Mouse (Mus musculus): ENCODE results near the gene Hacl1.

Gene Hacl1

DNA sequence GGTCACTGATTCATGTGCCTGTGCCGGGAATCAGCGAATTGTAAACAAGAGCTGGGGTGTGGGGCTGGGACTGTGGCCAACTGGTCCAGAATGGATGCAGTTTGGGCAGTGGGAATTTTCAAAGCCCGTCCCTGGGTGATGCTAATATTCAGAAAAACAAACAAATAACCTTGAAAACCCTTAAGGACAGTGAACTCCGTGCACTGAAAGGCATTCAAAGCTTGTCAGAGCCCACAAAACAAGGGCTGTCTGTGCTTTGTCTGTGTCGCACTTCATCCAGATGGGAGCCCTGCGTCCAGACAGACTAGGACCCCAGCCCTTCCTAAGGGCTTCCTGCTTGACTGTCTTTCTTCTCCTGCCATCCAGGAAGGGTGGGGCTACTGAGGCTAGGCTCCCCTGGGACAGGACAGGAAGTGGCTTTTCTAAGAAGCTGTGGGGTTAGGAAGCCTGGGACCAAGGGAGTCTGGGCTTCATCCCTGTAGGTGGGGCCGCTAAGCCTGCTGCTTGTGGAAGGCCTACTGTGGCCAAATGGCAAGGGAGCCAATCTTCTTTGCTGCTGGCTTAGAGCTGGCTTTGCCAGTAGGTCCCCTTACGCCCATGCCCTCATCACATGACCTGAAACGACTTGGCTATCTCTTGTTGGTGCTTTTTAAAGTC lies 21.6 kb upstream of the Hacl1 start:
- peak in 1 of 2 experiments; percentile 28 for DNase-seq (ENCODE audit: low spot score in 2 of 2)

DNA sequence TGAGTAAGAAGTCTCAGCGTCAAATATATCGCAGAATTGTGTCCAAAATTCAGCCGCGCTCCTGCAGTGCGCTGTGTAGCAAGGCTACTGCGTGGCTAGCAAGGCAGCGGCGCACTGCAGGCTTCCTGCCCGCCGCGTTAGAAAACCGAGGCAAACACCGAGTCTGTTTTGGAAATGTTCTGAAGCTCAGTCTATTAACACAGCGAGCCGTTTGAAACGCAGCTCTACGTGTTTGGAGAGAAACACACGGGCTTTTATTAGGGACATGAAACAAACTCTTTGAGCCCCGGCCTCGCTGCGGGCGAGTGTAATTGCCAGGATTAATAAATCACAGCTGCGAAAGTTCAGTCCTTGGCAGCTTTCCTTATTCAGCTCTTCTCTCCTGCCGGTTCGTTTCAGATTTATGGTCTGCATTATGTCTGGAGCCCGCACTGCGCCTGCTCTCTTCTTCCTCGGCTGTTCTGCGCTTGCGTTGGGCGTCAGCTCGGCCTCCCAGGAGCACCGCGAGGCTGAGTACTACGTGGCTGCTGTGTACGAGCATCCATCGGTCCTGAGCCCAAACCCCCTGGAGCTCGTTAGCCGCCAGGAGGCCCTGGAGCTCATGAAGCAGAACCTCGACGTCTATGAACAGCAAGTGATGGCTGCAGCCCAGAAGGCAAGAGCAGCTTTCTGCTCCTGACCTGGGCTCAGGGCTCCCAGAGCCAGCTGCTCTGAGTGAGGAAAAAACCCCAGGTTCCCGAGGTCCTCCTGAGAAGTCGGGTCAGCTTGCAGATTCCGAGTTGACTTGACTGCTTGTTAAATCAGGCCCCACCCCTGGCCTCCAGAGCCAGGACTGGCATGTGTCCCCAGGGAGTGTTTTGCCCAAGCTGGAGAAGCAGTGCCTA lies 20.8 kb upstream of the Hacl1 start:
- DNase-seq (ENCODE audit: low spot score in 2 of 2), result peak; percentile 50 to 73

DNA sequence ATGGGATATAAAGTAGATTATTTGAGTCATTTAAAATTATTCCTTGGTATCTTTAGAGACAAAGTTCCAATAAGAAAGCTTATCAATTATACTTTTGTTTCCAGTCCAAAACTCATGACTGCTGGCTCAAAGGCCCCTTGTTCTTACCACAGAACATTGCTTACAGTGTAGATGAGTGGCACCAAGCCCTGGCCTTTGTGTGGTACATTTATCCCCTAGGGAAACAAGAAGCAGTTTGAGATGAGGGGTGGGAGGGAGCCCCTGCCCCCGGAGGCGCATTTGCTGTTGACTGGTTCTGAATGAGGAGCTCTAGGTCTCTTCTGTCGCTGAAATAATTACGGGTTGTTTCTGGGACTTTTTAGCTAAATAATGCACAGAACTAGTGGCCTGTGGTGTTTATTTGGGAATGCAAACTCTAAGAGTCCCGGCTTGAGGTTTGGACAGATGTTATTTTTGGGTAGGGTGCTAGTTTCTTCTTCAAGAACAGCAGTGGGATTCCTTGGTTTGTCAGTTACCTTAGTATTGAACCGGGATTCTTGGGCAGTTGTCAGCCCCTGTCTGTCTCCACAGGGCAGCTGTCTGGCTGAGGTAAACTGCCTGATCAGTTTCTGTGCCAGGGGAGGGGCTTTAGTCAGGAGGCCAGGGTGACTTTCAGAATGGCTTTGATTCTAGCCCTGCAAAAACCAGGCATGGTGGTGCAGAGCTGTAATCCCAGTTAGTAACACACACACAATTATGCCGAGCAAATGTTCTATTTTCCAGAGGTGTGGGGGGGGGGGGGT lies 19.4 kb upstream of the Hacl1 start:
- DNase-seq (ENCODE audit: low spot score in 2 of 2), result no peak

DNA sequence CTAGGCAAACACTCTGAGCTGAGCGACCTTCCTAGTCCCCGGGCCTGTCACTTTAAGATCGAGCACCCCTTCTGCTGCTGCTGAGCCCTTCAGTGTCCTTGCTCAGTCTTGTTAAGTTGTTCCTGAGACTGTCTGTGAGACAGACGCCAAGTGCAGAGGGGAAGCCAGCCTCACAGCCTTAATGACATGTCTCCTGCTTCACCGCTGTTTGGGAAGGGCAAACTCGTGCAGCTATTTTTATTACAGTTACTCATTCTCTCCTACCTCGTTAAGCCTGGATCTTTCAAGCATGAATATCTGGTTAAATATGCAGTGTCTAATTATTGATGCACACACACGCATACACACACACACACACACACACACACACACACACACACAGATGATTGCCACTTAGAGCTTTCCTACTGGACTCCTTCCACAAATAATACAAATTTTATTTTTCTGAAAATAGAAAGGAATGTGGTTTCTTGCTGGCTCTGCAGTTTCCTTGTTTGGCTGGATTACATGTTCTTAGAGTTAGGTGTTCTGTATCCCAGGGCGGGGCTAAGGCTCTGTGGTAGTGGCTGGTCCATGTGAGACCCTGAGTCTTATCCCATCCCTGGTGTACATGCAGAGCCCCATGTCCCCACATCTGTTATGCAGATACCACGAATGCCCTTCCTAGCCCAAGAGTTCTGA lies 18.6 kb upstream of the Hacl1 start:
- no peak for DNase-seq (ENCODE audit: low spot score in 2 of 2)

GRCm38 (mm10) chr14:31658126-31658680 lies 17.1 kb upstream of the Hacl1 start:
- DNase-seq (ENCODE audit: low spot score in 2 of 2), result no peak

- DNase-seq (ENCODE audit: low spot score in 2 of 2), result peak; percentile 56 to 77
Observed at GRCm38 (mm10) chr14:31656857-31657645, 16.0 kb upstream of the Hacl1 start.

DNA sequence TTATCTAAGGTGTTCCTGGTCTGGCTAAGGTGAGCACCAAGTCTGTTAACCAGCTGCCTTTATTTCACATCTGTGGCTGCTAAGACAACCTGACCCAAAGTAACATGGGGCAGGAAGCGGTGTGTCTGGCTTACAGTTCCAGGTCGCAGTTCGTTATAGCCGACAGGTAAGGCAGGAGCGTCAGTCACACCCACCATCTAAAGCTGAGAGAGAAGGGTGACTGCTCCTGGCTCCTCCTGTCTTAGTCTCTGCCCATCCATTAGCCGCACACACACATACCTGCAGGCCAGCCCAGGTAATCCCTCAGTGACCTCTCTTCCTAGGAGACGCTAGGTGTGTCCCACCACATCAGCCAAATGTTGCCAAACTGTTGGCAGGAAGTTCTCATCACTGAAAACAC lies 15.3 kb upstream of the Hacl1 start:
- DNase-seq (ENCODE audit: low spot score in 2 of 2), result no peak

DNA sequence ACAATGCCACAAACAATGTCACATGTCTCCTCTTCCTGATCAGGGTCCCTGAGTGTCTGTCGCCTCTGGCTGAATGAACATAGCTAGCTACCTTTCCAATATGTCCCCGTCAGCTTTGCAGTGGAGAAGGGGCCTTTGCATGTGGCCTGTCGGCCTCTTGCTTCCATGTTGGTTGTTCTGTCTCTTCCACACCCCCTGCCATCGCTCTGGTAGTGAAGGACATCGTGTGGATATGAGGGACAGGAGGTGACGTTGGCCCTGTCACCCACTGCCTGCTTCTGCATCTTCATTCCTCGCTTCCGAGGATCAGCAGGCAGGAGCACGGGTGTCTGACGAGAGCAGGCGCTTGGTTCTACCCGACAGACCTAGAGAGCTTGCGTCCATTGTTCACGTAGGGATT lies 14.3 kb upstream of the Hacl1 start:
- no peak for DNase-seq (ENCODE audit: low spot score in 2 of 2)

GRCm38 (mm10) chr14:31654816-31655215 lies 13.7 kb upstream of the Hacl1 start:
- DNase-seq (ENCODE audit: low spot score in 2 of 2), result no peak

- no peak for DNase-seq (ENCODE audit: low spot score in 2 of 2)
Observed at GRCm38 (mm10) chr14:31653101-31653875, 12.2 kb upstream of the Hacl1 start.

DNA sequence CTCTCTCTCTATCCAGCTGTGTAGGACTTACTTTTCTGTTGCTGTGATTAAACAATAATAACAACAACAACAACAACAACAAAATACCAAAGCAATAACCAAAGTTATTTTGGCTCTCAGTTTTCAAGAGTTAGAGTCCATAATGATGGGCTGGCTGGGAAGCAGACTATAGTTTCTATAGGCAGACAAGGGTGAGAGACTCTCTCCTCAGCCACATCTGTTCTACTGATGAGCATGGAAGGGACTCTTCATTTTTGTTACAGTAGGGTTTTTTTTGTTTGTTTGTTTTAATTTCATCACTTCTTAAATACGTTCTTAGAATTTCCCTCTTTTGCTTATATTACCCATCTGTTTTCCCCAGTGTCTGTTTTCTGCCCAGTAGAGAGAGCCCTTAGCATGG lies 11.5 kb upstream of the Hacl1 start:
- no peak for DNase-seq (ENCODE audit: low spot score in 2 of 2)

DNA sequence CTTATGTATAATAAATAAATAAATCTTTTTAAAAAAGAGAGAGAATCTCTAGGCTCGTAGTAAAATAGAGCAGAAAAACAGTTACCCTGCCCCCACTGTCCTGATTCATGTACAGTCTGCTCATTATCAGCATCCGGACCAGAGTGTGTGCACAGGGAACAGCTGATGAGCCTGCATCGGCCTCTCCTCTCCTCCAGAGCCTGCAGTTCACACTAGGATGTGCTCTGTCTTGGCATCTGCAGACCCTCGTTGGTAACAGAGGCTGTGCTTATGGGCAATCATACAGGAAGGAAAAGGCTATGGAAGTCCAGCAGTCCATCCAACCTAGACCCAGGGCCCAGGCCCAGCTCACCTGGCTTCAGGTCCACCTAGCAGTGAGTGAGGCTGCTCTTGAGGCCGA lies 11.0 kb upstream of the Hacl1 start:
- DNase-seq (ENCODE audit: low spot score in 2 of 2), result no peak

- DNase-seq (ENCODE audit: low spot score in 2 of 2), result no peak
Observed at GRCm38 (mm10) chr14:31651206-31651605, 10.1 kb upstream of the Hacl1 start.

DNA sequence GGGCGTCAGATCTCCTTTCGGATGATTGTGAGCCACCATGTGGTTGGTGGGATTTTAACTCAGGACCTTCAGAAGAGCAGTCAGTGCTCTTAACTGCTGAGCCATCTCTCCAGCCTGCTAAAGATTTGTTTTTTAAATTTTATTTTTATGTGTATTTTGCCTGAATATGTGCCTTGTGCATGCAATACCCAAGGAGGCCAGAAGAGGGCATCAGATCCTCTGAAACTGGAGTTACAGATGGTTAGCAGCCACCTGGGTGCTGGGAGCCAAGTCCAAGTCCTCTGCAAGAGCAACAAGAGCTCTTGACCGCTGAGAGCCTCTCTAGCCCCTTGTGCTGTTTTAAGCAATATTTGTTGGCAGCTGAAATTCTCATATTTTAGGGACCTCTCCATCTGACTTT lies 9.3 kb upstream of the Hacl1 start:
- no peak for DNase-seq (ENCODE audit: low spot score in 2 of 2)

- no peak for DNase-seq (ENCODE audit: low spot score in 2 of 2)
Observed at GRCm38 (mm10) chr14:31647991-31648390, 6.9 kb upstream of the Hacl1 start.

GRCm38 (mm10) chr14:31645920-31646319 lies 4.8 kb upstream of the Hacl1 start:
- DNase-seq (ENCODE audit: low spot score in 2 of 2), result no peak

- DNase-seq (ENCODE audit: low spot score in 2 of 2), result peak in 1 of 2 experiments; percentile 37
Observed at GRCm38 (mm10) chr14:31644931-31645547, 4.0 kb upstream of the Hacl1 start.

DNA sequence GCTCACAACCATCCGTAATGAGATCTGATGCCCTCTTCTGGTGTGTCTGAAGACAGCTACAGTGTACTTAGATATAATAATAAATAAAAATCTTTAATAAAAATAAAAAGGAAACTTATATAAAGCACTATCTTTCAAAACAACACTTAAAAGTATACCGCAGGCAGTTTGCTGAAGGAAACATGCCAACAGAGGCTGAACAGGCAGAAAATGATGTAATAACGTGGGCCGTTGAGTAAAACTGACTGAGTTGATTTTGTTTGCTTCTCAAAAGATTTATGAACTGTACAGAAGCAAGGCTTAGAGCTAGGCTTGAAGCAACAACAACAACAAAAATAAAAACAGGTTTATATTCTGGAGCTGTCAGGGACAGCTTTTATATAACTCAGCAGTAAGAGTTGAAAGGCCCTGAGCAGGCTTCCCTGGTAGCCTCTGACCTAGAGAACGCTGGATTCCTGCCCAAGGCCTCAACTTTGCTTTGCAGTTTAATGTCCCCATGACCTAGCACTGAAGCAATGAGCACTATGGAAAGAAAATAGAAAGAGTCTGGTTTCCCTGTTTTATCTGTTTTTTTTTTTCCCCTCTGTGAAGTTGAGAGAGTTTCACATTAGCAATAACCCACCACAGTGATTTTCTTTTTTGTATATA lies 3.2 kb upstream of the Hacl1 start:
- DNase-seq (ENCODE audit: low spot score in 2 of 2), result no peak

Data from spleen, postnatal 10 days (tissue).